Mouse (Mus musculus) gonadal fat pad, adult 2 months (tissue): ENCODE results near the gene Olfr1085. TPM values are rescaled to one million over a fixed set of nuclear protein-coding genes. Genes with fewer than 3 reads are reported as not detected.
"Not testable (repeated sequence)": the region's sequence is repeated elsewhere in the genome, so short reads cannot be mapped to it uniquely, and the experiment has no call there.

ENCODE experiments used
- DNase-seq: peaks from one replicate; pipeline ENCODE4 v3.0.0-alpha.2; 2012; ENCODE audit warnings: low read depth
- polyA plus RNA-seq: library from polyadenylated mRNA; depleted of rRNA; stranded (reverse); fragments of >200 nt; gene quantifications from 2 replicates; pipeline ENCODE4 v1.2.3, GENCODE M21; 2012; rRNA removed

The Olfr1085 gene
- not detected in 2 replicates for polyA plus RNA-seq

DNA sequence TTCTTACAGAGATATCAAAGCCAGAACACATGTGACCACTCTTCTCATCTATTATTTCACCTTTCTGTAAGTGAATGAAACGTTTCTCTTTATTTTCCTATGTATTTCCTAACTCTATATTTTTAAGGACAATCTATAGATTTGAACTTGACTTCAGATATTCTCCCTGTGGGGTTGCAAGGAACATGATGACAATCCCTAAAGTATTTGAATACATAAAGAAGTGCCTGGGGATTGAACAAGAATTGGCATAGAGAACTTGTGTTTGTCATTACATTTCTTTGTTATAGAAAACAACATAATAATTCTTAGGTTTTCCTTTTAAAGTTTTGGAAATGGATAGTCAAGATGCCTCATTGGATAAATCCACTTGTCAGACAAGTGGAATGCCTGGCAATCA, at the start of gene Olfr1085:
Olfr1085 (minus strand) TSS at position 101 of the 400 bp plus-strand sequence.
- no peak for DNase-seq

DNA sequence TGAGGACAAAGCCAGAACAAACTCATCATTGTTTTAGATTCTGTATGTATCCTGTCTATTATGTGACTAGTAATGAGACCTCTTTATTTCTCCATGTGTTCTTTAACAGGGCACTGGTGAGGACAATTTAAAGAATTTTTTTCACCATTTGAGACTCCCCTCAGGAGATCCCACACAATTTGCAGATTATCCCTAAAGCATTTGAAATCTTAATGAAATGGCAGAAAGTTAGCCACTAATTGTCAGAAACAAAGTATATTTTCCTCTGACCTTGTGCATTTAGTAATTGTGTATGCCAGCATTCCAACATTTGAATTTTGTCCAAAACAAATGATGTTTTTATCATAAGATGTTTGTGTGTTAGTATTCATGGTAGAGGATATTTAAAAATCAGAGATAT, 36.5 kb upstream of the Olfr1085 start, which contains the start of gene Olfr1087:
Olfr1087 (minus strand) TSS at position 101 of the 400 bp plus-strand sequence.
- DNase-seq = no peak

DNA sequence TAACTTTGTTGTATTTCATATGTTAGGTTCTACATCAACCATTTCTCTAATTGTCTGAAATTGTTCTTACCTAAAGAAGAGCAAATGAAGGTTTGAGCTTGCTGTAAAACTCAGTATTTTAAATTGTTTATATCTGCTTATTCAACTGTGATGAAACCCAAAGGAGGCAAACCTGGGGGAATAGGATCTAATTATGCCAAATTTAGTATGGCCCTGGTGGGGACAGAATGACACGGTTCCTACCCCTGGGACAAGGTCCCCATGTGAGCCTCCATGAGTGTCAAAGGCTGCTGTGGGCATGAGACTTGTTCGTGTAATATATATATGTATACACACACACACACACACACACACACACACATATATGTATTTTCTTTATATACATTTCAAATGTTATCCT, 18.2 kb upstream of the Olfr1085 start, which contains the start of gene Olfr1086:
Olfr1086 (minus strand) TSS at position 101 of the 400 bp plus-strand sequence.
- DNase-seq = no peak

- not testable (repeated sequence) for DNase-seq
Observed at GRCm38 (mm10) chr2:86639625-86640024, 22.2 kb downstream of the Olfr1085 start, which contains the start of gene Olfr1084. Gene Olfr1084, minus strand, starts transcription at chr2:86639725.

Other genes starting within 250 kb of the Olfr1085 start
- not detected in 2 replicates for gene Olfr1061, start 248.0 kb downstream of the Olfr1085 start, polyA plus RNA-seq
- not detected in 2 replicates for gene Olfr1062, start 235.3 kb downstream of the Olfr1085 start, polyA plus RNA-seq
- not detected in 2 replicates for gene Olfr1065, start 211.4 kb downstream of the Olfr1085 start, polyA plus RNA-seq
- gene Olfr1066, start 205.8 kb downstream of the Olfr1085 start, polyA plus RNA-seq = not detected in 2 replicates
- gene Olfr228, start 174.6 kb downstream of the Olfr1085 start, polyA plus RNA-seq = not detected in 2 replicates
- not detected in 2 replicates for gene Olfr1076, start 153.6 kb downstream of the Olfr1085 start, polyA plus RNA-seq
- gene Olfr1079, start 119.5 kb downstream of the Olfr1085 start, polyA plus RNA-seq = not detected in 2 replicates
- not detected in 2 replicates for gene Olfr1080, start 103.8 kb downstream of the Olfr1085 start, polyA plus RNA-seq
- gene Olfr1082, start 63.1 kb downstream of the Olfr1085 start, polyA plus RNA-seq = not detected in 2 replicates
- not detected in 2 replicates for gene Olfr1084, start 22.3 kb downstream of the Olfr1085 start, polyA plus RNA-seq
- gene Olfr1086, start 18.1 kb upstream of the Olfr1085 start, polyA plus RNA-seq = not detected in 2 replicates
- not detected in 2 replicates for gene Olfr1087, start 36.4 kb upstream of the Olfr1085 start, polyA plus RNA-seq
- not detected in 2 replicates for gene Olfr1089, start 71.7 kb upstream of the Olfr1085 start, polyA plus RNA-seq
- gene Olfr1090, start 97.0 kb upstream of the Olfr1085 start, polyA plus RNA-seq = not detected in 2 replicates
- gene Olfr1093, start 120.5 kb upstream of the Olfr1085 start, polyA plus RNA-seq = not detected in 2 replicates
- not detected in 2 replicates for gene Olfr141, start 148.0 kb upstream of the Olfr1085 start, polyA plus RNA-seq
- not detected in 2 replicates for gene Olfr1094, start 162.6 kb upstream of the Olfr1085 start, polyA plus RNA-seq
- gene Olfr1095, start 189.7 kb upstream of the Olfr1085 start, polyA plus RNA-seq = not detected in 2 replicates
- not detected in 2 replicates for gene Gm13723, start 212.8 kb upstream of the Olfr1085 start, polyA plus RNA-seq
- not detected in 2 replicates for gene Olfr1097, start 230.2 kb upstream of the Olfr1085 start, polyA plus RNA-seq